In the genomic region with DNA sequence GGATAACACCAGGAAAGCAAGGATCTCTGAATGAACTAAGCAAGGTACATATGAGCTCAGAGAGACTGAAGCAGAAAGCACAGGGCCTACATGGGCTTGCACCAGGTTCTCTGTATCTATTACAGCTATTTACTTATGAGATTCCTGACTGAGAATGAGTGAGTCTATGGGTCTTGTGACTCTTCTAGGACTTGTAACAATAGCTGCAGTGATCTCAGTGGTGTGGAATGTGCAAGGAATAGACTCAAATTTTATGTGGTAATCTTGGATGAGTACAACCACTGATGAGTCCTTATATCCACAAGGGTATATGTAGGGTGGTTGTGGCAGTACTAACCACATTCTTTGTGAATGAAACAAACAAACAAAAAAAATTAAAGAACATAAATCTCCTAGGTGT, we compare ENCODE assay signal across 20 mouse cellular contexts.
"Had no signal": no experiment of that assay in that cellular context is flagged by ENCODE, and none has a peak within 500 bp of the region (broad histone marks: within the 10 kb centered on the region; RNA-seq: fewer than 3 reads in every experiment).

No protein-coding gene starts in this region.

- H3K9me3 ChIP-seq: limb, embryonic 12.5 days; limb, embryonic 15.5 days; liver, embryonic 12.5 days; liver, embryonic 15.5 days; lung, embryonic 15.5 days; neural tube, embryonic 13.5 days had no signal

- H3K27me3 ChIP-seq: limb, embryonic 12.5 days; limb, embryonic 15.5 days; liver, embryonic 12.5 days; liver, embryonic 15.5 days; lung, embryonic 15.5 days; neural tube, embryonic 13.5 days had no signal

- ATAC-seq: intestine, postnatal 0 days; liver, embryonic 12.5 days had no signal

- H3K27ac ChIP-seq: limb, embryonic 12.5 days; limb, embryonic 15.5 days; liver, embryonic 12.5 days; liver, embryonic 15.5 days; lung, embryonic 15.5 days; neural tube, embryonic 13.5 days had no signal

- H3K4me1 ChIP-seq: limb, embryonic 12.5 days; limb, embryonic 15.5 days; liver, embryonic 12.5 days; liver, embryonic 15.5 days; lung, embryonic 15.5 days; neural tube, embryonic 13.5 days had no signal

- H3K4me2 ChIP-seq: limb, embryonic 12.5 days; limb, embryonic 15.5 days; liver, embryonic 12.5 days; liver, embryonic 15.5 days; lung, embryonic 15.5 days; midbrain, embryonic 11.5 days; neural tube, embryonic 13.5 days had no signal

- H3K9ac ChIP-seq: limb, embryonic 12.5 days; limb, embryonic 15.5 days; liver, embryonic 12.5 days; liver, embryonic 15.5 days; lung, embryonic 15.5 days; neural tube, embryonic 13.5 days had no signal

- H3K36me3 ChIP-seq: limb, embryonic 12.5 days; limb, embryonic 15.5 days; liver, embryonic 12.5 days; liver, embryonic 15.5 days; lung, embryonic 15.5 days; neural tube, embryonic 13.5 days had no signal

- DNase-seq: kidney, adult 2 months; kidney, postnatal 10 days; kidney, postnatal 4 days; left cerebral cortex, postnatal 4 days; lung, adult 18-20 months; lung, postnatal 10 days; lung, postnatal 4 days; midbrain, embryonic 14.5 days; retina, postnatal 1 day; right cerebral cortex, postnatal 25 days; thymus, adult 2 months; thymus, postnatal 14 days had no signal

- H3K4me3 ChIP-seq: limb, embryonic 12.5 days; limb, embryonic 15.5 days; liver, embryonic 12.5 days; liver, embryonic 15.5 days; lung, embryonic 15.5 days; neural tube, embryonic 13.5 days had no signal
